ENCODE assay signal across 9 mouse cellular contexts in the genomic region with DNA sequence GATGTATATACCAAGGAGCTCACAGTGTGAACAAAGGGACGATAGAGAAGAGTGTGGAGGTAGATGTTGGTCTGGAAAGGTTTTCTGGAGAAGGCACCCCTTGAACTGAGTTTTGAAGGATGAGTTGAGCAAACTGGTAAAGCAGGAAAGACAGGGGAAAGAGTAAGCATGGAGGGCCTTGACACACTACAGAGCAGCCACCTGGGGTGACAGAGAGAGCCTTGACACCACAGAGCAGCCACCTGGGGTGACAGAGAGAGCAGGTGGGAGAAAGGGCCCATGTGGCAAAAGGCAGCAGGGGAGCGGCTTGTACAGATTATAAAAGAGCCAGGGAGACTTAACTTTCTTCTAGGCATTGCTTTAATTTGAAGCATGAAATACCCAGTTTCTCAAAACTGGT.
"Had no signal": no experiment of that assay in that cellular context is flagged by ENCODE, and none has a peak within 500 bp of the region (broad histone marks: within the 10 kb centered on the region; RNA-seq: fewer than 3 reads in every experiment).

No protein-coding gene starts in this region.

- H3K4me3 ChIP-seq: left cerebral cortex, adult 2 months; liver, embryonic 13.5 days; megakaryocyte, embryonic 14.5 days; midbrain, embryonic 10.5 days; neural tube, embryonic 12.5 days; neural tube, embryonic 15.5 days; stomach, embryonic 15.5 days had no signal

- H3K27ac ChIP-seq: left cerebral cortex, adult 2 months; liver, embryonic 13.5 days; midbrain, embryonic 10.5 days; neural tube, embryonic 12.5 days; neural tube, embryonic 15.5 days; stomach, embryonic 15.5 days had no signal

- DNase-seq: layer of hippocampus, adult 9-11 months; liver, embryonic 13.5 days; right cerebral cortex, postnatal 25 days had no signal
